Mouse (Mus musculus) T-cell, adult 2 months (primary cell): Measurements from ENCODE around the gene Nedd9.
A peak's percentile ranks its signal among the peaks of the same experiment; 100 is the strongest.
"Not testable (repeated sequence)": the region's sequence is repeated elsewhere in the genome, so short reads cannot be mapped to it uniquely, and the experiment has no call there.

Experiments
- DNase-seq: peaks from one replicate; pipeline ENCODE4 v3.0.0; 2022; ENCODE audit warnings: low spot score

Nedd9 gene

DNA sequence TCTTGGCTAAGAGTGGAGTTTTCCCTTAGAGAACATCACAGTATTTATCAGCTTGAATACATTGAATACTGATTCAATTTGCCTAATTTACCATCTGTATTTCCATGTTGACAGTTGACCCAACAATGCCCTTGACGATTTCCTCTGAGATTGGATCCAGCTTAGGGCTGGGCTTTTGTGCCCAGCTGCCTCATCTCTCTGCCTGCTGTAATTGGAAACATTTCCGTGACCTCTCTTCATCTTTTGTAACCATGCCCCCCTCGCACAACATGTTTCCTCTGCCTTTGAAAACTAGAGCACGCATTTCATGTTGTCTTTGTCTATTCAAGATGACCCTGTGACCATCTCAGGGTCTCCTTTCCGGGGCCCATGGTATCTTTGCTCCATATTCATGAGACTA, 188.2 kb downstream of the Nedd9 start:
- no peak for DNase-seq

- no peak for DNase-seq
Measured at GRCm38 (mm10) chr13:41298533-41298932, 188.6 kb downstream of the Nedd9 start.

DNA sequence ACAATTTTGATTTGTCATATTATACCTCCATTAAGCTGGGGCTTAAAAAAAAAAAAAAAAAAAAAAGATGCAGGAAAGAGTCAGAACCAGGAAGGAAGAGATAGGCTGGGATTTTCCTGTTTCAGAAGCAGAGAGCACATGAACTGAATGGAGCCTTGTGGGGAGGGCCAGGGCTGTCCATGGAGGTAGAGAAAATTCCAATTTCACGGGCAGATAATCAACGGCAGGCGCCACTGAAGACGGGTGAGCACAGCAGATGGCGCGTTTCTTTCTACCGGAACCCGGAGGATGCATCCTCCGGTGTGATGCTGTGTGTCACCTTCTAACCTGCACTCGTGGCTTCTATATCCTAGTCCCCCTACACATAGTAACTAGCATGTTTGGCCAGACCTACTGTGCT, 190.8 kb downstream of the Nedd9 start:
- no peak for DNase-seq

- DNase-seq = no peak
Measured at GRCm38 (mm10) chr13:41295886-41296285, 191.3 kb downstream of the Nedd9 start.

DNA sequence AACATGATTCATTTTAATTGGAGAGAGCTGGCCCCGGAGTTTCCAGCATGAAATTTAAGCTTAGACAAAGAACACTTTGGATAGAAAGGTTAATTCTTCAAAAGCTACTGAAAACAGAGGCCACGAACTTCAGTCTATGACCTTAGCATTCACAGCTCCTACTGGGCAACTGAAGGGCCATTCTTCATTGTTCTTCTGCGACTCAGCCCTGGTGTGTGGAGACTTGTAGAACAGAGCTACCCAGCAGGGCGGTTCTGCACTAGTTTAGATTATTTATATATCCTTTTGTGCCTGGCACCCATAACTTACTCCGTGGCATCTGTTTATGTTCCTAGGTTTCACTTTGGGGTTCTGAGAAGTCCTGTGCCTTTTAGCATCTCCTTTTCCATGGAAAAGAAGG, 193.6 kb downstream of the Nedd9 start:
- no peak for DNase-seq

DNA sequence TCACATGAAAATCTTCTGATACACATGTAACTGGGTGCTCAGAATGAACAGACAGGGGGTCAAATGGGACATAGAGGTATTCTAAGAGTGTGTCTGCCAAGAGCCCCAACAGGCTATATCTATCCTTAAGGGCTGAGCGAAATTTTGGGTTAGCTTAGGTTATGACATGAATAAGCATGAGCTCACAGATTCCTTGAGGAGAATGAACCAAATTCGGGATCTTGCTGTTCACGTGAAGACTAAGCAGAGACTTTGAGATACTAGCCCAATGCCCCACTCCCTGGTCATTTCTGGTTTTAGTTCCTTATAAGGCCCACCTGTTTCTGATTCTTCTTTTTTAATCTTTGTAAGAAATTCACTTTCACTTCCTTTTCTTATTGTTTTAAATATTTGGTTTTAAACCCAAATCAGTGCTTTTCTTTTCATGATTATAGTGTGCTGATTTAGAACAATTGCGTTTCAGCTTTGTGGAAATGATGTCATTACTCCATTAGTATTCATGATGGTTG, 195.6 kb downstream of the Nedd9 start:
- no peak for DNase-seq

- no peak for DNase-seq
Measured at GRCm38 (mm10) chr13:41286285-41286684, 200.9 kb downstream of the Nedd9 start.

DNA sequence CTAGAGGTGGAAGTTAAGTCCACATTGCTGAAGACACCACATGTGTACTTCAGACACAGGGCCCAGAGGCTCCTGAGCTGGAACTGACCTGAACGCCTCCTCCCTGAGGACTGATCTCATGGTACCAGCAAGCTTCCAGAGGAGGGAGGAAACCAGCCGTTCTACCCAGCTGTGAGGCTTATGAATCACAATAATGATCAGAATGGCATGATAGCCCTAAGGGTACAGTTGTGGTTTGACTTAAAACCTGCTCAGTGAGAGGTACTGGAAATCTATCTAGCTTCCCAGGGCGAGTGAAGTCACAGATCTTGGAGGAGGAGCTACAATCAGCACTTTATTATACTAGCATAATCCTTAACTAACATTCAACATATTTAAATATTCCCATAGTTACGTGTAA, 201.7 kb downstream of the Nedd9 start:
- no peak for DNase-seq

DNA sequence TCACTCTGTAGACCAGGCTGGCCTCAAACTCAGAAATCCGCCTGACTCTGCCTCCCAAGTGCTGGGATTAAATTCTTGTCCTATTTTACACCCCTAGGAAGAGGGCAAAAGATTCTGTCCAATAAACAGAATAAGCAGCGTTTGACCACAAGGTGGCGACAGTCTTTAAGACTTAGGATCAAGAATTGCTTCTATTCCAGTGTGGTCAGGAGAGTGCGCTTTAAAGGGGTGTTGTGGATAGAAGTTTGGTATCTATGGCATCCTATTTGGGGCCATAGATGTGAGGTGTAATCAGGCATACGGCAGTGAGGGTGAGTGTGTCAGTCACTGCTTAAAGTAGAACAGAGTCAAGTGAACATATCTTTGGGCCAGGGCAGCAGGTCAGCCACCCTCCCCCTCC, 203.9 kb downstream of the Nedd9 start:
- peak; percentile 50 for DNase-seq

DNA sequence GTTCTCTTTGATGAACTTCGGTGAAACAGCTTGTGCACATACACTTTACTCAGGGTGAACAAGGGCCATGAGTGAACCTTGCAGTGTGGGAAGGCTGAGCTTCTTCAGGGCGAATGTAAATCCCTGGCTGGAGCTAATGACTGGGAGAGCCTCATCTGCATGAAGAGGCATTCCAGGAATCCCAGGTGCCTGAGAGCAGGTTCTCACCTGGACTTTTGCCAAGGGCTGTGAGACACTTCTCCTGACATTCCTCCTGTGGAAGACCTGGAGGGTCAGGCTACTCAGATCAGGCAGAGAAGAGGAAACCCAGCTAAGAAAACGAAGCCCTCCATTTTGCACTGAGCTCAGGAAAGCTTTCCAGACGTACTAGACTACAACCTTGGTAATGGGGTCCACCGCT, 206.5 kb downstream of the Nedd9 start:
- no peak for DNase-seq

DNA sequence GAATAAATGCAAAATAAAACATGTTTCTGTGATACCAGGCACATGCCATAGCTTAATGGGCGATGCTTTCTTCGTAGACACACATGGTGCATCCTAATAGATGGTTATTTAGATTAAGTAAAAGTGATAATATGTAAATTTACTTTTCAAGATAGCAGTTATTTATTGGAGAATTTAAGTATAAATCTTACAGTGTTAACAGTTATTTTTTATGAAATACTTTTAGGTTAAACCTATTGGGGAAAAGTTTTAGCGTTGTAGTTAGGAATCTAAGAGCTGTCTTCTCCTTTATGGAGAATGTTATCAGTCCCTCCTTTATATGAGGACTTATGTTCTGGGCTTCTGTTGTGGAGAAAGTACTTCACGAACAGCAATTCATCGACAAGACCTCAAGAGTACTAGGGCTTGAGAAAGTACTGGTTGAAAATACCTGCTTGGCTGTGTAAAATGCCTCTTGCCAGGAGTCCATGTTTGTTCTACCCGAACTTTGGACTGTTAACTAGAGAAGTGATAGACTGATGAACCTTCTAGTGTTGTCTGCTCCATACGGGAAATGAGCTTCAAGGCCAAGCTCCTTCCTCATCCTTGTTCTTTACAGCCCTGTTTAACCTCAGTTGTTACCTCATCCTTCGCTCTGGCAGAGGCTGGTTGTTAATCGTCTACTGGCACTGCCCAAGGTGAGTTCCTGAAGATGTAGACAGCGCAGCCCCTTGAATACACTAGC, 213.1 kb downstream of the Nedd9 start, which contains the start of gene Gm17364:
Gene Gm17364, minus strand, starts transcription at position 51 of the 724 bp plus-strand sequence.
- no peak for DNase-seq

DNA sequence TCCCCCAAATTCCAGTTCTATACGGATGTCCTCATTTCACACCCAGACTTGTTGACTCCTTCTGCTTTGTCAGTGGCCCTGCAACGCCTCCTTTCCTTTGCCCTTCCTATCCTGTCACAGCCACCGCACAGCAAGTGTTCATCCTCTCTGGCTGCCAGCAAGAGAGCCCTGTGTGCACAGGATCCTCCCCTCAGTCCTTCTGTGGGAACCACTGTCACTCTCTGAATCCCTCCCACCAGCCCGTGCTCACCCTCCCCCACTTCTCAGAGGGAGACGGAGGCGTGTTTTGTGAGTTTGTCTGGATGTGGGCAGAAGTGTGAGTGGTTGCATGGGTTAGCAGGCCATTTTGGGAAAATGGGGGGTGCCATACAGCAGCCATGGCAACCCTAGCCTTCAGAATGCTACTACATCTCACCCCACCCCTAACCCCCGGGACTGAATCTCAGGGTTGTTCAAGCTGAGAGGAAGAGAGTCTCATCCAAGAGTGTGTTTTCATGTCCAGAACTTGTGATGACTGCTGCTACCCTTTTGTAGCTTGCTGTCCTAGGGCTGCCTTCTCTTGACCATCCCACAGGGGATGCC, 219.2 kb downstream of the Nedd9 start:
- no peak for DNase-seq

GRCm38 (mm10) chr13:41263304-41264006, 223.7 kb downstream of the Nedd9 start:
- DNase-seq = no peak

- not testable (repeated sequence) for DNase-seq
Measured at GRCm38 (mm10) chr13:41261617-41262016, 225.5 kb downstream of the Nedd9 start.
